In the genomic region with DNA sequence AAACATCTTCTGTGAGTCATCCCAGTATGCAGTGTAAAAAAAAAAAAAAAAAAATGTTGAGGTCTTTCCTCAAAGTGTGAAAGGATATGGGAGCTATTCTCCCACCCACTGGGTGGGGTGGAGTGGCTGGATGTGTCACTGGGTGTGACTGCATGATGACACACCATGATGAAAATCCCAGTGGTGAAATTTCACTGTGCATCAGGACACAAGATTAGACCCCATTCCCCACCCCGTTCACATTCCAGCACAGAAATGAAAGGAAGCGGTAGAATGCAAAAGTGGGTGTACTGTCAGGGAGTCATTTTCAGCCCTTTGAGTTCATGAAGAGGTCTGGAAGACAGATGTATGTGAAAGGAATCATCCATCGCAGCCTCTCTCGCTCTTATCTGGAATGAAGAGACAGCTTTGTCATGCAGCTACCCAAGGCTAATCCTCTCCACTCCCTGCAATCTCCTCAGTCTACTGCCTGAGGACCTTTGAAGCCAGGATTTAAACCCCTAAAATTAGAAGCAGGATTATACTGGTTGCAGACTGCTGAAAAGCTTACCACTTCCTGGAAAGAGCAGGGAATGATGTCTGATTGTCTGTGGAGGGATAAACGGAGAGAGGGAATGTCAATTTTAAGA, we compare ENCODE assay signal across 12 mouse cellular contexts.
DNase-seq lines count a peak whose midpoint lies in the region; ATAC-seq lines count a peak whose summit lies in the region.
"Had no signal": no experiment of that assay in that cellular context is flagged by ENCODE, and none has a peak within 500 bp of the region (broad histone marks: within the 10 kb centered on the region; RNA-seq: fewer than 3 reads in every experiment).

No protein-coding gene starts in this region.

- peak; percentile 12 to 27 for DNase-seq in heart, adult 18-20 months
- peak; percentile 22 for DNase-seq in urinary bladder, postnatal 14 days (ENCODE audit: low spot score)
- no peak for DNase-seq in urinary bladder, adult 2 months (ENCODE audit: low spot score)
- peak; percentile 14 for DNase-seq in embryo, embryonic 11.5 days (ENCODE audit: low read depth, low spot score)
- peak; percentile 9 for DNase-seq in yolk sac, embryonic 10.5 days (ENCODE audit: low spot score)
- no peak for DNase-seq in MN1 (ENCODE audit: low spot score)
- no peak for DNase-seq in spleen, postnatal 14 days (ENCODE audit: low spot score in 2 of 2)
- DNase-seq: thymus, adult 18-20 months had no signal

- WGBS in heart, embryonic 12.5 days: 26% methylated on average over 5 of the region's 5 CpGs

- no peaks in the 10 kb centered on the region for H3K9me3 ChIP-seq in heart, embryonic 12.5 days (replicated peaks)
- H3K9me3 ChIP-seq: forebrain, embryonic 13.5 days; limb, embryonic 12.5 days; neural tube, embryonic 12.5 days had no signal

- no peak overlapping the region for H3K4me2 ChIP-seq in heart, embryonic 12.5 days
- H3K4me2 ChIP-seq: forebrain, embryonic 13.5 days; limb, embryonic 12.5 days; neural tube, embryonic 12.5 days had no signal

- H3K36me3 ChIP-seq in heart, embryonic 12.5 days: no peaks in the 10 kb centered on the region
- H3K36me3 ChIP-seq: limb, embryonic 12.5 days; neural tube, embryonic 12.5 days had no signal

- ATAC-seq in heart, embryonic 12.5 days (ENCODE audit: insufficient number of reproducible peaks, low FRiP score): no peak
- ATAC-seq: forebrain, embryonic 13.5 days had no signal

- no peak overlapping the region for H3K27ac ChIP-seq in heart, embryonic 12.5 days (ENCODE audit: poor library complexity, severe bottlenecking)
- H3K27ac ChIP-seq: forebrain, embryonic 13.5 days; limb, embryonic 12.5 days; neural tube, embryonic 12.5 days had no signal

- H3K27me3 ChIP-seq in heart, embryonic 12.5 days (replicated peaks): no peaks in the 10 kb centered on the region
- H3K27me3 ChIP-seq: forebrain, embryonic 13.5 days; limb, embryonic 12.5 days; neural tube, embryonic 12.5 days had no signal

- H3K9ac ChIP-seq in heart, embryonic 12.5 days: no peak overlapping the region
- H3K9ac ChIP-seq: forebrain, embryonic 13.5 days; limb, embryonic 12.5 days; neural tube, embryonic 12.5 days had no signal

- H3K4me3 ChIP-seq in heart, embryonic 12.5 days: no peak overlapping the region
- H3K4me3 ChIP-seq: forebrain, embryonic 13.5 days; limb, embryonic 12.5 days; neural tube, embryonic 12.5 days had no signal

- peaks cover 5% of the 10 kb centered on the region; the same call in 1 of the 2 replicates for H3K4me1 ChIP-seq in heart, embryonic 12.5 days (replicated peaks)
- H3K4me1 ChIP-seq: forebrain, embryonic 13.5 days; limb, embryonic 12.5 days; neural tube, embryonic 12.5 days had no signal

Comparison
In these comparisons a context has a peak if more than half of its experiments do, and no peak if none do; other contexts are left out.
1. DNase-seq: peak in heart, adult 18-20 months (2 of 2), urinary bladder, postnatal 14 days (single experiment), embryo, embryonic 11.5 days (single experiment) and yolk sac, embryonic 10.5 days (single experiment); none in urinary bladder, adult 2 months (single experiment), MN1 (single experiment) and spleen, postnatal 14 days (0 of 2).